8 mouse cellular contexts compared by ENCODE assay signal in the genomic region with DNA sequence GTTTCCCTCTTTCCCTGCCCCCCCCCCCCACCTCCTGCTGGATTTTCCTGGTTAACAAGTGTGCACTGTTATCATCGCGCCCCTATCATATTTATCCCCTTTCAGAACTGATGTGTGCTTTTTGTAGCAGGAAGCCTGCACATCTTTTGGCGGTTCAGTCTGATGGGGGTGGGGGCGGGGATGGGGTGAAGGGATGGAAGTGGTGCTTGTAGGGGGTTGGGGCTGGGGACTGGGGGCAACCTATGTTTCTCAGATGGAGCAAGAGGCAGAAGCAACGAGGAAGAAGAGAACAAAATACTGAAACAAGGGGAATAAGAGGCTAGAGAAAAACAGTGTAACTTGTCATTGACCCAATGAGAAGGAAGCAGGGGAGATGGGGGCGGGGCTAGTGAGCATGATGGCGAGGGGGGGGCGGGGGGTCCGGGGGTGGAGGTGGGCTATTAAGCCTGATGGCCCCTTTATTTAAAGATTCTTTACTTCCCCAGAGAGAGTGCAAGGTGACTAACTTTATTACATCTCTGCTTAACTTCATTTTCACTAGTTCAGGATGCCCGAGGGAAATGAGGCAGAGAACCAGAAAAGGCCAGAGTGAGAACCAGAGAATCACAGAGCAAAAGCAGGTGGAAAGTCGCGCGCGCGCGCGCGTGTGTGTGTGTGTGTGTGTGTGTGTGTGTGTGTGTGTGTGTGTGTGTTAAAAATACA. TPM values are rescaled to one million over a fixed set of nuclear protein-coding genes. Genes with fewer than 3 reads are reported as not detected.
DNase-seq lines count a peak whose midpoint lies in the region; ATAC-seq and TF ChIP-seq lines count a peak whose summit lies in the region.

No protein-coding gene starts in this region.

- TF ChIP-seq CTCF in kidney, postnatal 0 days (IDR thresholded peaks at IDR 0.05; ENCODE audit: low read depth), result no peak

- H3K36me3 ChIP-seq in kidney, postnatal 0 days (ENCODE audit: insufficient read depth, low read length), result no peaks in the 10 kb centered on the region
- H3K36me3 ChIP-seq in forebrain, embryonic 16.5 days (ENCODE audit: control insufficient read depth, insufficient read depth), result no peaks in the 10 kb centered on the region
- H3K36me3 ChIP-seq in limb, embryonic 13.5 days, result no peaks in the 10 kb centered on the region

- 8% methylated on average over 18 of the region's 18 CpGs for WGBS in kidney, postnatal 0 days
- WGBS in forebrain, embryonic 16.5 days, result under 1% methylated on average over 18 of the region's 18 CpGs
- 4% methylated on average over 18 of the region's 18 CpGs for WGBS in limb, embryonic 13.5 days

- H3K4me1 ChIP-seq in kidney, postnatal 0 days (replicated peaks; ENCODE audit: insufficient read depth, low read length), result peaks cover 19% of the 10 kb centered on the region
- H3K4me1 ChIP-seq in forebrain, embryonic 16.5 days (replicated peaks; ENCODE audit: control insufficient read depth, insufficient read depth, low read length), result peaks cover 39% of the 10 kb centered on the region
- H3K4me1 ChIP-seq in limb, embryonic 13.5 days, result peaks cover 60% of the 10 kb centered on the region

- H3K9me3 ChIP-seq in kidney, postnatal 0 days (replicated peaks; ENCODE audit: low read length), result no peaks in the 10 kb centered on the region
- H3K9me3 ChIP-seq in forebrain, embryonic 16.5 days (ENCODE audit: control insufficient read depth, low read length), result no peaks in the 10 kb centered on the region
- H3K9me3 ChIP-seq in limb, embryonic 13.5 days, result no peaks in the 10 kb centered on the region

- H3K4me2 ChIP-seq in kidney, postnatal 0 days (ENCODE audit: low read length), result peak overlapping the region; percentile 38
- peak overlapping the region; percentile 50 for H3K4me2 ChIP-seq in forebrain, embryonic 16.5 days (ENCODE audit: low read length)
- peak overlapping the region; percentile 52 for H3K4me2 ChIP-seq in limb, embryonic 13.5 days (replicated peaks)

- ATAC-seq in kidney, postnatal 0 days (replicated peaks; ENCODE audit: low FRiP score, low read depth), result peak; percentile 9; the same call in 1 of the 2 replicates
- ATAC-seq in forebrain, embryonic 16.5 days, result no peak
- peak; percentile 59 for ATAC-seq in limb, embryonic 13.5 days (ENCODE audit: low FRiP score, low read depth)

- no peak overlapping the region for H3K4me3 ChIP-seq in kidney, postnatal 0 days (replicated peaks; ENCODE audit: low read depth, low read length)
- H3K4me3 ChIP-seq in forebrain, embryonic 16.5 days (replicated peaks; ENCODE audit: low read length), result peak overlapping the region; percentile 29
- H3K4me3 ChIP-seq in limb, embryonic 13.5 days, result no peak overlapping the region; the same call in 1 of the 2 replicates

- H3K9ac ChIP-seq in kidney, postnatal 0 days (ENCODE audit: low read depth, low read length), result no peak overlapping the region
- H3K9ac ChIP-seq in forebrain, embryonic 16.5 days (replicated peaks; ENCODE audit: low read depth, low read length), result peak overlapping the region; percentile 41
- peak overlapping the region; percentile 39; the same call in 1 of the 2 replicates for H3K9ac ChIP-seq in limb, embryonic 13.5 days

- H3K27ac ChIP-seq in kidney, postnatal 0 days, result no peak overlapping the region; the same call in 1 of the 2 replicates
- H3K27ac ChIP-seq in forebrain, embryonic 16.5 days (ENCODE audit: low read length), result peak overlapping the region; percentile 46
- H3K27ac ChIP-seq in limb, embryonic 13.5 days, result peak overlapping the region; percentile 90

- DNase-seq in kidney, postnatal 0 days (ENCODE audit: low spot score), result no peak
- no peak for DNase-seq in kidney, postnatal 25 days
- DNase-seq in retina, embryonic 14.5 days (ENCODE audit: low spot score), result peak; percentile 51
- no peak for DNase-seq in testis, postnatal 14 days (ENCODE audit: low spot score)
- DNase-seq in cerebellum, postnatal 36 days, result no peak
- no peak for DNase-seq in thymus, postnatal 25 days

- H3K27me3 ChIP-seq in kidney, postnatal 0 days (ENCODE audit: insufficient read depth, low read length), result no peaks in the 10 kb centered on the region
- H3K27me3 ChIP-seq in forebrain, embryonic 16.5 days (replicated peaks; ENCODE audit: control insufficient read depth, insufficient read depth, low read length), result no peaks in the 10 kb centered on the region
- no peaks in the 10 kb centered on the region for H3K27me3 ChIP-seq in limb, embryonic 13.5 days

RNA-seq across cellular contexts. Expression of gene Nepro, which starts 36.2 kb away (rescaled TPM):
- polyA plus RNA-seq in kidney, postnatal 0 days (2015; fragmentation: Nextera tagmentation; extraction: Ambion mirVana), result 5.1 and 5.3 TPM in 2 replicates
- 4.9 and 5.6 TPM in 2 replicates for polyA plus RNA-seq in forebrain, embryonic 16.5 days (2015; fragmentation: Nextera tagmentation; extraction: Ambion mirVana)
- polyA plus RNA-seq in limb, embryonic 13.5 days (2015; fragmentation: Nextera tagmentation; extraction: Ambion mirVana), result 10.2 and 11.0 TPM in 2 replicates

RNA-seq across cellular contexts. Expression of gene Gtpbp8, which starts 58.3 kb away (rescaled TPM):
- polyA plus RNA-seq in kidney, postnatal 0 days (2015; fragmentation: Nextera tagmentation; extraction: Ambion mirVana), result 30.5 and 30.6 TPM in 2 replicates
- 35.9 and 38.5 TPM in 2 replicates for polyA plus RNA-seq in forebrain, embryonic 16.5 days (2015; fragmentation: Nextera tagmentation; extraction: Ambion mirVana)
- polyA plus RNA-seq in limb, embryonic 13.5 days (2015; fragmentation: Nextera tagmentation; extraction: Ambion mirVana), result 28.4 and 28.6 TPM in 2 replicates
